Mouse (Mus musculus) forebrain, embryonic 11.5 days (tissue): ENCODE measurements around the gene Tcp11. TPM values are rescaled to one million over a fixed set of nuclear protein-coding genes. Genes with fewer than 3 reads are reported as not detected.

ENCODE experiments used
- ATAC-seq: fragments of 200-750 bp; cut with Nextera tagmentation; replicated peaks from 2 replicates; pipeline ENCODE4 v1.8.0; 2017; ENCODE audit warnings: moderate TSS enrichment; ENCODE audit not compliant: low FRiP score
- DNase-seq: peaks from one replicate; pipeline ENCODE4 v3.0.0-alpha.2; 2017; ENCODE audit warnings: low spot score
- H3K27ac ChIP-seq: fragments of 300-500 bp; sonication (generic); 2 replicates; pipeline ENCODE4 v1.5.1; 2014; ENCODE audit warnings: low read depth, low read length
- H3K27me3 ChIP-seq: fragments of 300-500 bp; sonication (generic); 2 replicates; pipeline ENCODE4 v1.6.1; 2014; ENCODE audit warnings: mild to moderate bottlenecking, low read length, mixed read lengths; ENCODE audit not compliant: control insufficient read depth, insufficient read depth
- H3K36me3 ChIP-seq: fragments of 300-500 bp; sonication (generic); 2 replicates; pipeline ENCODE4 v1.6.1; 2014; ENCODE audit warnings: mild to moderate bottlenecking, low read length, moderate library complexity, mixed read lengths; ENCODE audit not compliant: control insufficient read depth, insufficient read depth
- H3K4me1 ChIP-seq: fragments of 300-500 bp; sonication (generic); replicated peaks from 2 replicates; pipeline ENCODE4 v1.6.1; 2014; ENCODE audit warnings: low read length, mixed read lengths; ENCODE audit not compliant: control insufficient read depth, insufficient read depth
- H3K4me2 ChIP-seq: fragments of 300-500 bp; sonication (generic); 2 replicates; pipeline ENCODE4 v1.6.1; 2014; ENCODE audit warnings: low read depth, mild to moderate bottlenecking, low read length, moderate library complexity, mixed read lengths; ENCODE audit not compliant: severe bottlenecking
- H3K4me3 ChIP-seq: fragments of 300-500 bp; sonication (generic); 2 replicates; pipeline ENCODE4 v1.5.1; 2014; ENCODE audit warnings: low read depth, low read length
- H3K9ac ChIP-seq: fragments of 300-500 bp; sonication (generic); 2 replicates; pipeline ENCODE4 v1.6.1; 2014; ENCODE audit warnings: low read length
- H3K9me3 ChIP-seq: fragments of 300-500 bp; sonication (generic); 2 replicates; pipeline ENCODE4 v1.6.1; 2016; ENCODE audit warnings: low read length, mixed read lengths; ENCODE audit not compliant: control insufficient read depth
- WGBS: fragments of 180-500 bp; shearing (Covaris S2); extraction: QIAGEN DNeasy Blood & Tissue Kit; methylation state at CpG from one replicate; pipeline ENCODE4 v1.1.7; 2014; 5-methylcytosine and 5-hydroxymethylcytosine counted together
- polyA plus RNA-seq: library from polyadenylated mRNA; unstranded; fragments of >200 nt; fragmentation: Nextera tagmentation; extraction: Ambion mirVana; gene quantifications from 2 replicates; pipeline ENCODE4 v1.2.1, GENCODE M21; 2014

The Tcp11 gene
- polyA plus RNA-seq, 1 experiment from 2014 or later, result 1.0 TPM

DNA sequence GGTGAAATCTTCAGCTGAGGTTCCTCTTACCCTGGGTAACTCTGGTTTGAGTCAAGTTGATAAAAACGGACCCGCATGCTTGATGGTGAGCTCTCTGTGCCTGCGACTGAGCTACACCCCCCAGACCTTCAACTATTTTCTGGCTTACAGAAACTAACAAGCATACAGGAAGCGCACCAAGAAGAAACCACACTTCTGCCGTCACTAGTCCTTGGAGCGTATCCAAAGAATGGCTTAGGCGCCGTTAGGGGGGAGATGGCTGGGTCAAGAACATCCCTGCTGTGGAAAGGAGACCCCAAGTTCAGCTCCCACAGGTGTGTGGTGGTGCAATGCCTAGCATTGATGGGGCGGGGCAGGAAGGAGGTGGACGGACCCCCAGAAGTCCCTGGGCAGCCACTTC lies 16.0 kb upstream of the Tcp11 start:
- H3K4me3 ChIP-seq, result no peak overlapping the region
- H3K27ac ChIP-seq, result no peak overlapping the region
- DNase-seq, result no peak
- H3K36me3 ChIP-seq, result no peaks in the 10 kb centered on the region
- 91% methylated on average over 10 of the region's 10 CpGs for WGBS
- no peak overlapping the region for H3K9ac ChIP-seq
- H3K4me1 ChIP-seq, result no peaks in the 10 kb centered on the region; the same call in 1 of the 2 replicates
- ATAC-seq, result no peak
- no peak overlapping the region for H3K4me2 ChIP-seq
- no peaks in the 10 kb centered on the region for H3K27me3 ChIP-seq
- H3K9me3 ChIP-seq, result peaks cover 3% of the 10 kb centered on the region; the same call in 1 of the 2 replicates

GRCm38 (mm10) chr17:28093837-28094236 lies 13.4 kb upstream of the Tcp11 start:
- Histone ChIP-seq H3K27me3 (no peaks in the 10 kb centered on the region), H3K4me1 (no peaks in the 10 kb centered on the region), H3K9me3 (peaks cover 3% of the 10 kb centered on the region; the same call in 1 of the 2 replicates), H3K4me3 (no peak overlapping the region), H3K9ac (no peak overlapping the region), H3K4me2 (no peak overlapping the region), H3K27ac (no peak overlapping the region), H3K36me3 (no peaks in the 10 kb centered on the region)
- DNase-seq (no peak), ATAC-seq (no peak)
- WGBS, result 79% methylated on average over 3 of the region's 3 CpGs

DNA sequence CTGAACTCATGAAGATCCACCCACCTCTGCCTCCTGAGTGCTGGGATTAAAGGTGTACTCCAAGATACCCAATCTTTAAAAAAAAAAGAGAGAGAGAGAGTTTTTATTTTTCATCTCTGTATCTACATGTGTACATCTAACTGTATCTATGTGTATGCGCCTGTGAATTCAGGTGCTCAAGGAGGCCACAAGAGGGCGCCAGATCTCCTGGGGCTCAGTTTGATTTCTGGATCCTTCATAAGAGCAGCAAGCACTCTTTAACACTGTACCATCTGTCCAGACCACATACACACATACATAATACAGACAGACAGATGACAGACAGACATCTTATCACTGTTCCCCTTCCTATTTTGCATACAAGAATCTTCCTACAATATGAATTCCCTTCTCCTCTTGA lies 11.9 kb upstream of the Tcp11 start:
- 91% methylated on average over 2 of the region's 2 CpGs for WGBS
- DNase-seq (no peak), ATAC-seq (no peak)
- Histone ChIP-seq H3K9me3 (peaks cover 3% of the 10 kb centered on the region; the same call in 1 of the 2 replicates), H3K36me3 (no peaks in the 10 kb centered on the region), H3K27me3 (no peaks in the 10 kb centered on the region), H3K4me3 (no peak overlapping the region), H3K27ac (no peak overlapping the region), H3K4me2 (no peak overlapping the region), H3K9ac (no peak overlapping the region), H3K4me1 (peaks cover 3% of the 10 kb centered on the region)

GRCm38 (mm10) chr17:28088718-28089117 lies 8.3 kb upstream of the Tcp11 start:
- H3K9ac ChIP-seq, result no peak overlapping the region
- no peaks in the 10 kb centered on the region for H3K36me3 ChIP-seq
- no peak overlapping the region for H3K4me3 ChIP-seq
- WGBS, result 95% methylated on average over 6 of the region's 6 CpGs
- no peak overlapping the region for H3K4me2 ChIP-seq
- no peak overlapping the region for H3K27ac ChIP-seq
- no peak for DNase-seq
- no peaks in the 10 kb centered on the region; the same call in 1 of the 2 replicates for H3K9me3 ChIP-seq
- peaks cover 15% of the 10 kb centered on the region for H3K4me1 ChIP-seq
- no peak for ATAC-seq
- no peaks in the 10 kb centered on the region for H3K27me3 ChIP-seq

DNA sequence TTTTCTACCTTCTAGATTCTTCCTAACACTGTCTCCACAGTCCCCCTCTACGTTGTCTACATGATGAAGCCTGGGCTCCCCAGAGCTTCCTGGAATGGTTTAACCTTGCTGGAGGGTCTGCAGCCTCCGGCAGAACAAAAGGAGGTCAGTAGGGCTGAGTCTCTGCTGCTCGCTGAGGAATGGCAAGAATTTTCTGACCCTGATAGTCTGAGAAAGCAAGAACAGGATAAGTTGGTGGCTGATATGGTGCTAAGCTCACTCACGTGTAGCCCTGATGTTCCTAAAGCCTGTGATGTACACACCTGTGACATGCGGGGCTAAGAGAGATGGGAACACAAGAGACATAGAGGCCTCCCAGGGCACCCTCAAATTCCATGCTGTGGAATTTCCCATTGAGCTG lies 7.0 kb upstream of the Tcp11 start:
- H3K4me2 ChIP-seq, result no peak overlapping the region
- peaks cover 15% of the 10 kb centered on the region for H3K4me1 ChIP-seq
- DNase-seq (no peak), ATAC-seq (no peak)
- H3K36me3 ChIP-seq, result no peaks in the 10 kb centered on the region
- H3K27me3 ChIP-seq, result no peaks in the 10 kb centered on the region
- H3K9ac ChIP-seq, result peak overlapping the region; percentile 12; the same call in 1 of the 2 replicates
- no peak overlapping the region for H3K4me3 ChIP-seq
- no peaks in the 10 kb centered on the region; the same call in 1 of the 2 replicates for H3K9me3 ChIP-seq
- 14% methylated on average over 5 of the region's 5 CpGs for WGBS
- no peak overlapping the region for H3K27ac ChIP-seq

GRCm38 (mm10) chr17:28084964-28085363 lies 4.5 kb upstream of the Tcp11 start:
- H3K4me1 ChIP-seq, result peaks cover 17% of the 10 kb centered on the region
- H3K27me3 ChIP-seq, result peaks cover 3% of the 10 kb centered on the region
- no peaks in the 10 kb centered on the region for H3K9me3 ChIP-seq
- under 1% methylated on average over 16 of the region's 16 CpGs for WGBS
- H3K27ac ChIP-seq, result no peak overlapping the region
- H3K4me3 ChIP-seq, result no peak overlapping the region
- ATAC-seq, result no peak; the same call in 1 of the 2 replicates
- DNase-seq, result peak; percentile 96
- no peaks in the 10 kb centered on the region for H3K36me3 ChIP-seq
- H3K4me2 ChIP-seq, result peak overlapping the region; percentile 27; the same call in 1 of the 2 replicates
- no peak overlapping the region for H3K9ac ChIP-seq

GRCm38 (mm10) chr17:28084395-28084905 lies 4.0 kb upstream of the Tcp11 start:
- no peak overlapping the region for H3K4me3 ChIP-seq
- H3K9ac ChIP-seq, result no peak overlapping the region
- no peak overlapping the region for H3K4me2 ChIP-seq
- H3K4me1 ChIP-seq, result peaks cover 18% of the 10 kb centered on the region
- WGBS, result 27% methylated on average over 22 of the region's 22 CpGs
- H3K27ac ChIP-seq, result no peak overlapping the region
- H3K27me3 ChIP-seq, result peaks cover 3% of the 10 kb centered on the region
- DNase-seq (peak; percentile 49), ATAC-seq (no peak)
- H3K9me3 ChIP-seq, result no peaks in the 10 kb centered on the region
- H3K36me3 ChIP-seq, result no peaks in the 10 kb centered on the region

GRCm38 (mm10) chr17:28082863-28083262 lies 2.4 kb upstream of the Tcp11 start:
- H3K27me3 ChIP-seq, result peaks cover 3% of the 10 kb centered on the region
- no peak overlapping the region for H3K4me3 ChIP-seq
- H3K9me3 ChIP-seq, result no peaks in the 10 kb centered on the region
- no peak overlapping the region for H3K9ac ChIP-seq
- 80% methylated on average over 13 of the region's 13 CpGs for WGBS
- no peak for ATAC-seq
- H3K36me3 ChIP-seq, result no peaks in the 10 kb centered on the region
- DNase-seq, result no peak
- no peak overlapping the region for H3K27ac ChIP-seq
- no peak overlapping the region for H3K4me2 ChIP-seq
- peaks cover 18% of the 10 kb centered on the region for H3K4me1 ChIP-seq

DNA sequence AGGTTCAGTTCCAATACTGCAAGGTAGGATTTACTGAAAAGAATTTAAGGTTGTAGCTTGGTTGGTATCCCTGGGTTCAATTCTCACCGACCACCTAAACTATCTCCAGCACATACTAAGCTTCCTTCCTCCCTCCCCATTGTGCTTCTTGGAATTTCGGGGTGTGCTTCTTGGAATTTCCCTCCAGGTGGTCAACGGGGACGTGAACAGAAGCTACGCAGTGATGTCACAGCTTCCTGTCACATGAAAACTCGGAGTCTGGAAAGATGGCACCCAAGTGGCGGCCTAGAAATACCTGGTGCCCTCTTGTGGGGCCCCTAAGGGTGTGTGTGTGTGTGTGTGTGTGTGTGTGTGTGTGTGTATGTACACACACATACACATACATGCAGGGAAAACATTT lies 1.4 kb upstream of the Tcp11 start:
- no peak overlapping the region for H3K4me3 ChIP-seq
- no peak overlapping the region for H3K4me2 ChIP-seq
- no peaks in the 10 kb centered on the region for H3K36me3 ChIP-seq
- WGBS, result 89% methylated on average over 7 of the region's 7 CpGs
- no peaks in the 10 kb centered on the region for H3K9me3 ChIP-seq
- no peak overlapping the region for H3K9ac ChIP-seq
- no peak overlapping the region for H3K27ac ChIP-seq
- DNase-seq (no peak), ATAC-seq (no peak)
- H3K4me1 ChIP-seq, result peaks cover 14% of the 10 kb centered on the region
- H3K27me3 ChIP-seq, result peaks cover 3% of the 10 kb centered on the region
